Mouse (Mus musculus): ENCODE results near the gene Tex101. TPM values are rescaled to one million over a fixed set of nuclear protein-coding genes. Genes with fewer than 3 reads are reported as not detected.
A peak's percentile ranks its signal among the peaks of the same experiment; 100 is the strongest.
"Not testable (repeated sequence)": the region's sequence is repeated elsewhere in the genome, so short reads cannot be mapped to it uniquely, and the experiment has no call there.

Gene Tex101
- polyA plus RNA-seq, 1 experiment: 1.5 TPM

DNA sequence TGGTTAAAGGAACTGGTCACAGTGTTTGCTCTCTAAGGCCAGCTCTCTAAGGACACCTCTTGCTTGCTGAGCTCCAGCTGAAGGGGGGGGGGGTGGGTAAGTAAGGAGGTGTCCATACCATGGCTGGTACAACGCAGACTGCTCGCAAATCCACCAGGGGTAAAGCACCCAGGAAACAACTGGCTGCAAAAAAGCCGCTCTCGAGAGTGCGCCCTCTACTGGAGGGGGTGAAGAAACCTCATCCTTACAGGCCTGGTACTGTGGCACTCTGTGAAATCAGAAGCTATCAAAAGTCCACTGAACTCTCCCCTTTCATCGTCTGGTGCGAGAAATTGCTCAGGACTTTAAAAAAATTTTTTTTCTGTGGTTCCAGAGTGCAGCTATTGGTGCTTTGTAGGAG is 7.6 kb upstream of the Tex101 start:
- H3K9ac ChIP-seq (ENCODE audit: low read depth, poor library complexity, severe bottlenecking); H3K4me3 ChIP-seq (ENCODE audit: low read depth, low read length); H3K27ac ChIP-seq (ENCODE audit: insufficient read depth, low read length); H3K4me1 ChIP-seq (ENCODE audit: control insufficient read depth, insufficient read depth, low read length); H3K9me3 ChIP-seq (replicated peaks; ENCODE audit: control insufficient read depth, insufficient read depth, low read length, poor library complexity, severe bottlenecking); H3K27me3 ChIP-seq (ENCODE audit: control insufficient read depth, insufficient read depth, low read length, poor library complexity, severe bottlenecking); H3K36me3 ChIP-seq (ENCODE audit: control insufficient read depth, insufficient read depth, low read length, poor library complexity, severe bottlenecking): not testable (repeated sequence)
- peak; percentile 4 for TF ChIP-seq CTCF (IDR thresholded peaks at IDR 0.05; ENCODE audit: low read depth, low read length)

DNA sequence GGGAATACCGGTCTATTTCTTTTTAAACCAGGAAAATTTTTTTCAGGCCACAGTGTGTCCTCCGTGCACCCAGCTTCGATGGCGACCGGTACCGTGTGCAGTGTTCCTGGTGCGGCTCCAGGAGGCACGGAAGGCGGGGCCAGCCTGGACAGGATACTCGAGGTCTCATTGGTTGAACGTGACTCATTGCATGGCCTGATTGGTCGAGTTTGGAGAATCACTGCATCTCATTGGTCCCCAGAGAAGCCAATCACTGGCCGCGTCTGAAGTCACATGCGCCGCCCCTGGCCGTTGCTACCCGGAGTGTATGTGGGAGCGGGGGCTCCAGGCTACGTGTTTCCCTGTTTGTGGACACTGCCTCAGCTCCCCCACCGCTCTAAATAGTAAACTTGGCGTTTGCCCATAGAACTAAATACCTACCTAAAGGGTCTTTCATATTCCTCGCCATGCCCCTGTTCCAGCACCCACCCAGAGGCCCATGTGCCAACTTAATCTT is 4.5 kb downstream of the Tex101 start:
- Histone ChIP-seq H3K27me3 (ENCODE audit: control insufficient read depth, insufficient read depth, low read length, poor library complexity, severe bottlenecking) (no peaks in the 10 kb centered on the region), H3K4me1 (ENCODE audit: control insufficient read depth, insufficient read depth, low read length) (no peaks in the 10 kb centered on the region)
- TF ChIP-seq CTCF (IDR thresholded peaks at IDR 0.05; ENCODE audit: low read depth, low read length) (no peak), EP300 (IDR thresholded peaks at IDR 0.05; ENCODE audit: insufficient read depth, low read depth, low read length) (no peak), POLR2A (IDR thresholded peaks at IDR 0.05; ENCODE audit: insufficient read depth, low read length) (no peak)

DNA sequence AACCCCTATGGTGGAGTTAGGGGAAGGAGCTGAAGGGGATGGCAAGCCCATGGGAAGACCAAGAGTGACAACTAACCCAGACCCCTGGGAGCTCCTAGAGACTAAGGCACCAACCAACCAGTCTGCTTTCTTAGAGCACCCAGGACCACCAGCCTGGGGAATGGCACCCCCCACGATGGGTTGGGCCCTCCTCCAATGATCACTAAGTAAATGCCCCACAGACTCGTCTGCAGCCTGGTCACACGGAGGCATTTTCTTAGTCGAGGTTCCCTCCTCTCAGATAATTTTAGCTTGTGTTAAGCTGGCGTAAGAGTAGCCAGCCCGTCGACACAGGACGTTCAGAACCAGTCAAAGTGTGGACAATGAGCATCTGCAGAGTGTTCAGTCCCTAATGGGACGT is 11.5 kb downstream of the Tex101 start:
- H3K4me3 ChIP-seq (ENCODE audit: low read depth, low read length): no peak overlapping the region
- H3K27ac ChIP-seq (ENCODE audit: insufficient read depth, low read length): no peak overlapping the region
- no peak overlapping the region for H3K9ac ChIP-seq (ENCODE audit: low read depth, poor library complexity, severe bottlenecking)
- no peaks in the 10 kb centered on the region for H3K36me3 ChIP-seq (ENCODE audit: control insufficient read depth, insufficient read depth, low read length, poor library complexity, severe bottlenecking)
- no peaks in the 10 kb centered on the region for H3K27me3 ChIP-seq (ENCODE audit: control insufficient read depth, insufficient read depth, low read length, poor library complexity, severe bottlenecking)
- TF ChIP-seq POLR2A (IDR thresholded peaks at IDR 0.05; ENCODE audit: insufficient read depth, low read length) (no peak), CTCF (IDR thresholded peaks at IDR 0.05; ENCODE audit: low read depth, low read length) (no peak), EP300 (IDR thresholded peaks at IDR 0.05; ENCODE audit: insufficient read depth, low read depth, low read length) (no peak)
- peaks cover 7% of the 10 kb centered on the region for H3K4me1 ChIP-seq (ENCODE audit: control insufficient read depth, insufficient read depth, low read length)
- no peaks in the 10 kb centered on the region for H3K9me3 ChIP-seq (replicated peaks; ENCODE audit: control insufficient read depth, insufficient read depth, low read length, poor library complexity, severe bottlenecking)

More for the DNA sequence above, 4.5 kb downstream of the Tex101 start:
- no peaks in the 10 kb centered on the region for H3K9me3 ChIP-seq (replicated peaks; ENCODE audit: control insufficient read depth, insufficient read depth, low read length, poor library complexity, severe bottlenecking)
- H3K27ac ChIP-seq (ENCODE audit: insufficient read depth, low read length): no peak overlapping the region
- no peak overlapping the region for H3K9ac ChIP-seq (ENCODE audit: low read depth, poor library complexity, severe bottlenecking)
- H3K4me3 ChIP-seq (ENCODE audit: low read depth, low read length): no peak overlapping the region
- H3K36me3 ChIP-seq (ENCODE audit: control insufficient read depth, insufficient read depth, low read length, poor library complexity, severe bottlenecking): no peaks in the 10 kb centered on the region

DNA sequence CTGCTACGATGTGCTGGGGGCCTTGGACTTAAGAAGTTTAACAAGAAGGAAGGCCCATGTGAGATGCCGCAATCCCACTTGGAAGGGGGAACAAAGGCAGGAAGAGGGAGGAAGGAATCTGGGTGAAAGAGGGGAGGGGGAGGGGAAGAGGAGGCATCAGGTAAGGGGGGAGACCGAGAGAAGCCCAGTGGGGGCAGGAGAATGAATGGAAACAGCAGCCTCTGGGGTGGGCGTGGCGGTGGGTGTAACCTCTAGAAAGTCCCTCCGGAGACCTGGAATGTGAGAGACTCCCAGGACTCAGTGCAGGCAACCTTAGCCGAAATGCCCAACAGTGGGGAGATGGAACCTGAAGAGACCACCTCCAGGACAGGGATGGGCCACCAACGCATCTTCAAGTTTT is 12.2 kb downstream of the Tex101 start:
- no peak overlapping the region for H3K4me3 ChIP-seq (ENCODE audit: low read depth, low read length)
- no peaks in the 10 kb centered on the region for H3K36me3 ChIP-seq (ENCODE audit: control insufficient read depth, insufficient read depth, low read length, poor library complexity, severe bottlenecking)
- H3K27ac ChIP-seq (ENCODE audit: insufficient read depth, low read length): no peak overlapping the region
- peaks cover 7% of the 10 kb centered on the region for H3K4me1 ChIP-seq (ENCODE audit: control insufficient read depth, insufficient read depth, low read length)
- H3K9ac ChIP-seq (ENCODE audit: low read depth, poor library complexity, severe bottlenecking): no peak overlapping the region
- no peak for TF ChIP-seq CTCF (IDR thresholded peaks at IDR 0.05; ENCODE audit: low read depth, low read length)
- peak; percentile 71; the same call in 1 of the 2 replicates for TF ChIP-seq EP300 (IDR thresholded peaks at IDR 0.05; ENCODE audit: insufficient read depth, low read depth, low read length)
- TF ChIP-seq POLR2A (IDR thresholded peaks at IDR 0.05; ENCODE audit: insufficient read depth, low read length): no peak
- H3K27me3 ChIP-seq (ENCODE audit: control insufficient read depth, insufficient read depth, low read length, poor library complexity, severe bottlenecking): no peaks in the 10 kb centered on the region
- no peaks in the 10 kb centered on the region for H3K9me3 ChIP-seq (replicated peaks; ENCODE audit: control insufficient read depth, insufficient read depth, low read length, poor library complexity, severe bottlenecking)

DNA sequence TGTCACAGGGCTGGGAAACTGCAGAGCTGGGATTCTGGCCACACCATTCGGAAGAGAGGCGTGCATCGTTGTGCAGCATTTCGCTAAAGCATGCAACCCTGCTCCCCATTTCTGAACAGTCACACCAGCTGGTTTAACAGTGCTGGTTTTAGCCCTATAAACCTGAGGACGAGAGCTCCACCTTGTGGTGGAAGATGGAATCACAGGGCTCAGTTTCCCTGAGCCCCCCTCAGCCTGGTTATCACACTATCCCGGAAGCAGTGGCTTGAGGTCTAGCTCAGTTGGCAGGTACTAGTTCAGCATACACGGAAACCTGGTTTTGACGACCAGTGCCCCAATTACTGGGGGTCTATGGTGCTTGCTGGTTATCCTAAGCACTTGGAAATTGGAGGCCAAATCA is 13.9 kb downstream of the Tex101 start:
- no peaks in the 10 kb centered on the region for H3K9me3 ChIP-seq (replicated peaks; ENCODE audit: control insufficient read depth, insufficient read depth, low read length, poor library complexity, severe bottlenecking)
- TF ChIP-seq POLR2A (IDR thresholded peaks at IDR 0.05; ENCODE audit: insufficient read depth, low read length): no peak
- peak; percentile 85 for TF ChIP-seq CTCF (IDR thresholded peaks at IDR 0.05; ENCODE audit: low read depth, low read length)
- TF ChIP-seq EP300 (IDR thresholded peaks at IDR 0.05; ENCODE audit: insufficient read depth, low read depth, low read length): no peak
- H3K4me1 ChIP-seq (ENCODE audit: control insufficient read depth, insufficient read depth, low read length): peaks cover 7% of the 10 kb centered on the region
- no peak overlapping the region for H3K4me3 ChIP-seq (ENCODE audit: low read depth, low read length)
- no peaks in the 10 kb centered on the region for H3K27me3 ChIP-seq (ENCODE audit: control insufficient read depth, insufficient read depth, low read length, poor library complexity, severe bottlenecking)
- no peak overlapping the region for H3K27ac ChIP-seq (ENCODE audit: insufficient read depth, low read length)
- H3K36me3 ChIP-seq (ENCODE audit: control insufficient read depth, insufficient read depth, low read length, poor library complexity, severe bottlenecking): no peaks in the 10 kb centered on the region
- H3K9ac ChIP-seq (ENCODE audit: low read depth, poor library complexity, severe bottlenecking): no peak overlapping the region

DNA sequence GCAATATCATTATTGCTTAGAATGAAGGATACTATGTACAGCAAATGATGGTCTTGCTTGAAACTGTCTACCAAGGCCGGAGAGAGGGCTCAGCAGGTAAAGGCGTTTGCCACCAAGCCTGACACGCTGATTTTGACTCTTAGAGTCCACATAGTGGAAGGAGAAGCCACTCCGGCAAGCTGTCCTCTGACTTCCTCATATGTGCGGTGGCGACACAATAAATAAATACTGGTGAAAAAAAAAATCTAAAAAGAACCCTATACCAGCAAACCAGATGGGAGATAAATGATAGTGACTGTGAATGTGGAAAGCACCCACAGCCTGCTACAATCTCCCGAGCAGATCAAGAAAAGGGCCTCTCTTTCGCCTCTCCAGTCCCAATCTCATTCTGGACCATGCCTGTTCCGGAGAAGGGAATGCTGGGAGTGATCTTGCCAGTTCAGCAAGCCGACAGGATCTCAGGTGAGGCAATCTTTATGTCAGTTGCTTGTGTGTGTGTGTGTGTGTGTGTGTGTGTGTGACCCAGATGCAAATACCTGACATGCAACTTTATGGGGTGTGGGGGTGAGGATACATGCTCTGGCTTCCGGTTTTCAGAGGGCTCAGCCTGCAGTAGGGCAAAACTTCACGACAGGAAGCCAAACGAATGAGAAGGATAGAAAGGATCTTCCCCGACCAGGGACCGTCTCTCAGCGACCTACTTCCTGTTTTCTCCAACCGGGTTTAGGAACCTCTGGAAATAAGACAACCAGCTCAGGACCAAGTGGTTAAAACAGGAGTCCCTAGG is 15.2 kb downstream of the Tex101 start:
- Histone ChIP-seq H3K4me1 (ENCODE audit: control insufficient read depth, insufficient read depth, low read length) (peaks cover 7% of the 10 kb centered on the region), H3K9ac (ENCODE audit: low read depth, poor library complexity, severe bottlenecking) (no peak overlapping the region), H3K9me3 (replicated peaks; ENCODE audit: control insufficient read depth, insufficient read depth, low read length, poor library complexity, severe bottlenecking) (no peaks in the 10 kb centered on the region), H3K27ac (ENCODE audit: insufficient read depth, low read length) (no peak overlapping the region), H3K27me3 (ENCODE audit: control insufficient read depth, insufficient read depth, low read length, poor library complexity, severe bottlenecking) (no peaks in the 10 kb centered on the region), H3K36me3 (ENCODE audit: control insufficient read depth, insufficient read depth, low read length, poor library complexity, severe bottlenecking) (no peaks in the 10 kb centered on the region), H3K4me3 (ENCODE audit: low read depth, low read length) (no peak overlapping the region)
- TF ChIP-seq CTCF (IDR thresholded peaks at IDR 0.05; ENCODE audit: low read depth, low read length): no peak

Data from ES-Bruce4 (cell line).